Mouse (Mus musculus): ENCODE measurements around the gene Tgfb3. TPM values are rescaled to one million over a fixed set of nuclear protein-coding genes. Genes with fewer than 3 reads are reported as not detected.

Gene Tgfb3
- polyA plus RNA-seq, 1 experiment = 1.3 TPM

DNA sequence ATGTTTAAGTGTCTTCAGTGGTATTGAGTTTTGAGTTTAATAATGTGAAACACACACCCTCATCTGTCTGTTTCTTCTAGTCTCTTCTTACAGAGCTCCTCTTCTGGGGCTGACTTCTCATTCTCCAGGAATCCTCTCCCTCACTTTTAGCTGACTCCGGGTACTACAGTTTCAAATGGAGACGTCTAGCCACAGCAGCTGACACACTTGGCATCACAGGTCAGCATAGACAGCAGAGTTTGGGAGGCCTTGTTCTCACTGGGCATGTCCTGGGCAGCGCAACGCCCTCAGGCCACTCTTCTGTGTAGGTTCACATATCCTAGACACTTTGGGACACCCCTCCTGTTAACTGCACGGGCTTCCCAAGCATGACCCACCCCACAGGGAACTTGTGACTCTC is 39.8 kb downstream of the Tgfb3 start:
- H3K4me3 ChIP-seq (ENCODE audit: low read depth, low read length) = no peak overlapping the region
- no peak overlapping the region for H3K27ac ChIP-seq (ENCODE audit: insufficient read depth, low read length)
- TF ChIP-seq EP300 (IDR thresholded peaks at IDR 0.05; ENCODE audit: insufficient read depth, low read depth, low read length) = no peak
- TF ChIP-seq POLR2A (IDR thresholded peaks at IDR 0.05; ENCODE audit: insufficient read depth, low read length) = no peak
- no peak for TF ChIP-seq CTCF (IDR thresholded peaks at IDR 0.05; ENCODE audit: low read depth, low read length)
- no peaks in the 10 kb centered on the region for H3K27me3 ChIP-seq (ENCODE audit: control insufficient read depth, insufficient read depth, low read length, poor library complexity, severe bottlenecking)
- H3K9ac ChIP-seq (ENCODE audit: low read depth, poor library complexity, severe bottlenecking) = no peak overlapping the region
- H3K9me3 ChIP-seq (replicated peaks; ENCODE audit: control insufficient read depth, insufficient read depth, low read length, poor library complexity, severe bottlenecking) = no peaks in the 10 kb centered on the region; the same call in 1 of the 2 replicates
- H3K4me1 ChIP-seq (ENCODE audit: control insufficient read depth, insufficient read depth, low read length) = no peaks in the 10 kb centered on the region
- H3K36me3 ChIP-seq (ENCODE audit: control insufficient read depth, insufficient read depth, low read length, poor library complexity, severe bottlenecking) = no peaks in the 10 kb centered on the region

DNA sequence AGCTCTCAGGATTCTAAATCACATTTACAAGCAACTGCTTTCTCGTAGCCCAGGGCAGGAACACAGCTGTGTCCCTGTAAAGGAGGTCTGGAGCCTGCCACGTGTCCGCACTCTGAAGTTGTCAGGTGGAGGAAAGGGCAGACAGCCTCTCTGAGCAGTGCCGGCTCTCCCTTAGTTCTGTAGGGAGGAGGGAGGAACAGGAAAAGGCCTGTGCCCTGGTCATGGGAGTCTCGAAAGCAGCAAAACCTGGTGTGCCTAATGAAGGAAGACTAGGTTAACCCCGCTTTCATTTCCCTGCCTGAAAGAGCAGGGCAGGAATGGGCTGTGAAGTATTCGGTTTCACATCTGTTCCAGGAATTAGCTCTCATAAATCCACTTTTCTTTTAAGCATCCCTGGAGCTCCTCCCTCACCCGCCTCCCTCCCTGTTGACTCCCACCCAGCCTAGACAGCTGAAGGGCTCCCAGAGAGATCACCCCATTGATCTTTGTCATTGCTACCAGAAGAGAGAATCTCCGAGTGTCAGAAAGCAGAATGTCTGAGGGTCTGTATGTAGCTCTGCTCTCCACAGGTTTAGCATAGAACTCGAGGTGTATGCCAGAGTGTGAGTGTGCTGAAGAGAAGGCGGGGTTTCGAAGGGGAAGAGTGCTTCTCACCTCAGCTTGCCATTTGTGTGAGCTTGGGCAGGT is 41.5 kb downstream of the Tgfb3 start:
- Histone ChIP-seq H3K9ac (ENCODE audit: low read depth, poor library complexity, severe bottlenecking) (no peak overlapping the region), H3K27me3 (ENCODE audit: control insufficient read depth, insufficient read depth, low read length, poor library complexity, severe bottlenecking) (no peaks in the 10 kb centered on the region), H3K4me3 (ENCODE audit: low read depth, low read length) (no peak overlapping the region), H3K9me3 (replicated peaks; ENCODE audit: control insufficient read depth, insufficient read depth, low read length, poor library complexity, severe bottlenecking) (no peaks in the 10 kb centered on the region), H3K36me3 (ENCODE audit: control insufficient read depth, insufficient read depth, low read length, poor library complexity, severe bottlenecking) (no peaks in the 10 kb centered on the region), H3K4me1 (ENCODE audit: control insufficient read depth, insufficient read depth, low read length) (no peaks in the 10 kb centered on the region), H3K27ac (ENCODE audit: insufficient read depth, low read length) (no peak overlapping the region)
- TF ChIP-seq CTCF (IDR thresholded peaks at IDR 0.05; ENCODE audit: low read depth, low read length) = no peak
- TF ChIP-seq EP300 (IDR thresholded peaks at IDR 0.05; ENCODE audit: insufficient read depth, low read depth, low read length) = no peak

DNA sequence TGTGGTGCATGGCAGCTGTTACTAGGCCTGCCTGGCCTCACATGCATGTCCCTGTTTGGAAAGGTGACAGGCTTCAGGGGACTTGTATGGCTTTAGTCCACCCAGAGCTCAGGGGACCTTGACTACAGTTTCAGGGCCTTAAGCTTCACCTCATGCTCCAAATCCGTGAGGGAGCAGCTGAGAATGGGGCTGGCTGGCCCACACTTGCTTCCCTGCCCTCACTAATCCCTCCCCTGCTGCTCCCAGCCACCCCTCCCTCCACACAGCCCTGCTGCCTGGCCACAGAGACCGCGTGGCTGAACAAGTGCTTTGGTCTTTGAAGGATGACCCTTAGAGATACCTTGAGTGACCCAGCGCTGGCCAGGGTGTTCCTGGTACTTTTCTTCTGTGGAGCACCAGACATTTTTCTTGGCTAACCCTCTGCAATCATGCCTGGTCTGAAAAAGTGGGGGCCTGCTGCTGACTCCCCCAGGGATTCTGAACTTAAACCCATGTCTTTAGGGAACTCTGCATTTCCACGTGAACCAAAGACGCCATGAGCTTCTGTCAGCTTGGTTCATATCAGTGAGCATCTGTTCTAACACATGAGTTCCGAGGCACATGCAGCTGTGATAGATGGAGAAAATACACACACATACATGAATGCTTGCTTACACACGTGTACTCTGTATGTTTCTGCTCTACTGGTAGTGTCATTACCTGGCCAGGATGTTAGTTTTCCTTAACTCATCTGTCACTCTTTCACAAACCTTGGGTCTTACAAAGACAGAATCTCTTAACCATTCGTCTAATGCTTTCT is 42.3 kb downstream of the Tgfb3 start:
- H3K27ac ChIP-seq (ENCODE audit: insufficient read depth, low read length) = no peak overlapping the region
- no peak overlapping the region for H3K4me3 ChIP-seq (ENCODE audit: low read depth, low read length)
- no peaks in the 10 kb centered on the region for H3K27me3 ChIP-seq (ENCODE audit: control insufficient read depth, insufficient read depth, low read length, poor library complexity, severe bottlenecking)
- no peaks in the 10 kb centered on the region for H3K4me1 ChIP-seq (ENCODE audit: control insufficient read depth, insufficient read depth, low read length)
- H3K36me3 ChIP-seq (ENCODE audit: control insufficient read depth, insufficient read depth, low read length, poor library complexity, severe bottlenecking) = no peaks in the 10 kb centered on the region
- TF ChIP-seq EP300 (IDR thresholded peaks at IDR 0.05; ENCODE audit: insufficient read depth, low read depth, low read length) (no peak), POLR2A (IDR thresholded peaks at IDR 0.05; ENCODE audit: insufficient read depth, low read length) (no peak), CTCF (IDR thresholded peaks at IDR 0.05; ENCODE audit: low read depth, low read length) (no peak)
- H3K9ac ChIP-seq (ENCODE audit: low read depth, poor library complexity, severe bottlenecking) = no peak overlapping the region
- H3K9me3 ChIP-seq (replicated peaks; ENCODE audit: control insufficient read depth, insufficient read depth, low read length, poor library complexity, severe bottlenecking) = no peaks in the 10 kb centered on the region

DNA sequence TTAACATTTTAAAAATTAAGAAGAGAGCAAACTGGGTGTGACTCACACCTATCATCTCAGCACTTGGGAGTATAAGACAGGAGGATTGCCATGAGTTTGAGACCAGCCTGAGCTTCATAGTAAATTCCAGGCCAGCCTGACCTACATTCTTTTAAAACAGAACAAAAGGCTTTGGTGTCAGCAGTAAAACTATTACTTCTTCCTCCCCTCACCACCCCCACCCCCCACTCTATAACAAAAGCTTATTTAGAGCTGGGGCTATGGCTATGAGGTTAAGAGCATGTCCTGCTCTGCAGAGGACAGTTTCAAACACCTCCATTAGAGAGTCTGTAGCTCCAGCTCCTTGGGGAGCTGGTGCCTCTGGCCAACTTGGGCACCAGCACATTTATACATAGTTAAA is 43.3 kb downstream of the Tgfb3 start:
- Histone ChIP-seq H3K4me3 (ENCODE audit: low read depth, low read length) (no peak overlapping the region), H3K27me3 (ENCODE audit: control insufficient read depth, insufficient read depth, low read length, poor library complexity, severe bottlenecking) (no peaks in the 10 kb centered on the region), H3K9me3 (replicated peaks; ENCODE audit: control insufficient read depth, insufficient read depth, low read length, poor library complexity, severe bottlenecking) (no peaks in the 10 kb centered on the region), H3K9ac (ENCODE audit: low read depth, poor library complexity, severe bottlenecking) (no peak overlapping the region), H3K36me3 (ENCODE audit: control insufficient read depth, insufficient read depth, low read length, poor library complexity, severe bottlenecking) (no peaks in the 10 kb centered on the region), H3K27ac (ENCODE audit: insufficient read depth, low read length) (no peak overlapping the region), H3K4me1 (ENCODE audit: control insufficient read depth, insufficient read depth, low read length) (no peaks in the 10 kb centered on the region)
- no peak for TF ChIP-seq EP300 (IDR thresholded peaks at IDR 0.05; ENCODE audit: insufficient read depth, low read depth, low read length)
- TF ChIP-seq CTCF (IDR thresholded peaks at IDR 0.05; ENCODE audit: low read depth, low read length) = no peak
- TF ChIP-seq POLR2A (IDR thresholded peaks at IDR 0.05; ENCODE audit: insufficient read depth, low read length) = no peak

DNA sequence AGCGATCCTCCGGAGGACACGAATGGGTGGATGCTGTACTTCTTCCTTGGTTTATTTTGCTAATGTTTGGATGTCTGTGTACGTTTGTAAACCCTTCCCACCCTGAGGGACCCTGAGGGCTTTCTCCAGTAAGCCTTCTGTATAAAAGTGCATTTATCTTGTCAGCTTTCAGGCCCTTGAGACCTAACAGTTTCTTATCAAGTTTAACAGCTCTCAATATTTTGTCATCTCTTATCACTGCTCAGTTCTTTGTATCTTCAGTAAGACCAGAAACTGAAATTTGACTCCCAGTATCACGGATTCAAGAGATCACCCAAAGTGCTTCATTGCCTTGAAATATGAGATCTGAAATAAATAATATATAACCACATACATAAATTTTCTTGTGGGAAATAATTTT is 47.9 kb downstream of the Tgfb3 start:
- Histone ChIP-seq H3K27ac (ENCODE audit: insufficient read depth, low read length) (no peak overlapping the region), H3K27me3 (ENCODE audit: control insufficient read depth, insufficient read depth, low read length, poor library complexity, severe bottlenecking) (no peaks in the 10 kb centered on the region), H3K36me3 (ENCODE audit: control insufficient read depth, insufficient read depth, low read length, poor library complexity, severe bottlenecking) (no peaks in the 10 kb centered on the region), H3K9ac (ENCODE audit: low read depth, poor library complexity, severe bottlenecking) (no peak overlapping the region), H3K4me1 (ENCODE audit: control insufficient read depth, insufficient read depth, low read length) (no peaks in the 10 kb centered on the region), H3K9me3 (replicated peaks; ENCODE audit: control insufficient read depth, insufficient read depth, low read length, poor library complexity, severe bottlenecking) (no peaks in the 10 kb centered on the region), H3K4me3 (ENCODE audit: low read depth, low read length) (no peak overlapping the region)
- TF ChIP-seq CTCF (IDR thresholded peaks at IDR 0.05; ENCODE audit: low read depth, low read length) (no peak), POLR2A (IDR thresholded peaks at IDR 0.05; ENCODE audit: insufficient read depth, low read length) (no peak), EP300 (IDR thresholded peaks at IDR 0.05; ENCODE audit: insufficient read depth, low read depth, low read length) (no peak)

DNA sequence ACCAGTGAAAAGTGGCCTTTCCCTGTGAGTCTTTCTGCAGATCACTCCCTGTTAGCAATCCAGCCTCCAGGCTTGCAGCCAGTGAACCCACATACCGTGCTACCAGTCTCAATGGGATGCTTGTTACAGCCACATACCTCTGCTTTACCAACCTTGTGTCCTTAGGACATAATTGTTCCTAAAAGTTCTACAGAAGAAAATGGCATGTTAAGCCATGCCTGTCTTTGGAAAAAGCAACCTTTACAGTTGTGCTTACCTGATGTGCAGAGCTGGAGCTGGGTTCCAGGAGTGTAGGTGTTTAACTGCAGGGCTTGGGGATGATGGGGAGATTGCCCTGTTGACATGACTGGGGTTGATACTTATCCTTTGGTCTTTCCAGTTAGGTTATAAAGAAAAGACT is 51.1 kb downstream of the Tgfb3 start:
- Histone ChIP-seq H3K27me3 (ENCODE audit: control insufficient read depth, insufficient read depth, low read length, poor library complexity, severe bottlenecking) (no peaks in the 10 kb centered on the region), H3K4me1 (ENCODE audit: control insufficient read depth, insufficient read depth, low read length) (no peaks in the 10 kb centered on the region), H3K9ac (ENCODE audit: low read depth, poor library complexity, severe bottlenecking) (no peak overlapping the region), H3K36me3 (ENCODE audit: control insufficient read depth, insufficient read depth, low read length, poor library complexity, severe bottlenecking) (no peaks in the 10 kb centered on the region), H3K4me3 (ENCODE audit: low read depth, low read length) (no peak overlapping the region), H3K27ac (ENCODE audit: insufficient read depth, low read length) (no peak overlapping the region), H3K9me3 (replicated peaks; ENCODE audit: control insufficient read depth, insufficient read depth, low read length, poor library complexity, severe bottlenecking) (no peaks in the 10 kb centered on the region)
- TF ChIP-seq EP300 (IDR thresholded peaks at IDR 0.05; ENCODE audit: insufficient read depth, low read depth, low read length) = no peak
- no peak for TF ChIP-seq CTCF (IDR thresholded peaks at IDR 0.05; ENCODE audit: low read depth, low read length)
- TF ChIP-seq POLR2A (IDR thresholded peaks at IDR 0.05; ENCODE audit: insufficient read depth, low read length) = no peak

Measured in ES-Bruce4 (cell line).